Mouse (Mus musculus): Measurements from ENCODE around the gene Sox5.

Gene Sox5

DNA sequence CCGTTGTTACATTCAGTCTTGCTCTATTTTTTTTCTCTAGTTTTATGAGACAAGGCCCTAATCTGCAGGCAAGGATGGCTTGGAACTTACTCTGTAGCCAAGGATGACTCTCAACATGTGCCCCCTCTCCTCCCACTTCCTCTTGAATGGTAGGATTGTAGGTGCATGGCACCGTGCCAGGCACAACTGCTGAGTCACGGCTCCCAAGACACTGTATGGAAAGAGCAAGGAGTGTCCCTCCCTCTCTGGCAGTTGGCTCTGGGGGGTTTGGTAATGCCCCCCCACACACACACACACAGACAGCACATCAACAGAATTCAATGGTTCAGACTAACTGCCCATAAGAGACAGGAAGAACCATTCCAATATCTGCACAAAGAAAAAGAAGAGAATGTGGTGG is 693.5 kb downstream of the Sox5 start:
- 48% methylated on average over 3 of the region's 3 CpGs for WGBS

DNA sequence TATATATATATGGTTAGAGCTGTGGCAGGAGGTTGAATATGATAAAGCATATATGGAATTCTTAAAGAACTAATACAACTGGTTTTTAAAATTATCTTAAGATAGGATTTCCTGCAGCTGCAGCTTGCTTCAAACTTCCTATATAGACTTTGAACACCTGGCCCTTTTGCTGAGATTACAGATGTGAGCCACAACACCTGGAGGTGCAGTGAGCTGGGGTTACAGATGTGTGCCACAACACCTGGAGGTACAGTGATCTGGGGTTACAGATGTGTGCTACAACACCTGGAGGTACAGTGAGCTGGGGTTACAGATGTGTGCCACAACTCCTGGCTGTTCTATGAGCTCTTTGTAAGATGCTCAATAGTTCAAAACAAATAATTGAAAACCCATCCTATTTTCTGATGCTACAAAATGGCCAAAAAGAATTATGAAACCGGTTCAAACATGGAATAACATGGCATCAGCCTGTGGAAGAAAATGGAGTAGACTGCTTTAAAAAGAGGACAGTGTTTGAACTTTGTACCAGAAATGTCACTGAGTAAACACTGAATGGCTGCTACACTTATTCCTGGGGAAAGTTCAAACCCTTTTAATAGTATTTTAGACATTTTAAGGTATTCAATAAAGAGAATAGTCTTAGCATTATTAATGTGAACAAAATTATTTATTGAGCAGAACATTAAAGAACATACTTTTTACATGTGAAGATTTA is 695.5 kb downstream of the Sox5 start:
- WGBS: 79% methylated on average over 1 of the region's 1 CpGs

DNA sequence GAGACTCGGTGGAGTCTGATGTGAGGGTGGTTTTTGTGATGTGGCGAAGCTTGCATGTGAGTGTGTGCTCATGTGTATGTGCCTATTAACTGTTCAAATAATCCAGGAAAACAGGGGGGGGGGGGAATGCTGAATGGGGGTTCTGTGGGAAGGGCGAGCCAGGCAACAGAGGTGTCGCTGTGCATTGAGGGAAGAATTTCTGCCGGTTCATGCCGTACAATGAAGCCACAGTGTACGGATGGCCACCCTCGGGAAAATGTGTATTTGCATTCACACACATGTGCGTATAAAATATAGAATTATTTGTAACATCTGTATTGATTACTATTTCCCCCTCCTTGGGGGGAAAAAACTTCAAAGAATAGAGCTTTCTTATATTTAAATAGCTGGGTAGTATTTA is 699.5 kb downstream of the Sox5 start:
- WGBS: 81% methylated on average over 9 of the region's 9 CpGs

DNA sequence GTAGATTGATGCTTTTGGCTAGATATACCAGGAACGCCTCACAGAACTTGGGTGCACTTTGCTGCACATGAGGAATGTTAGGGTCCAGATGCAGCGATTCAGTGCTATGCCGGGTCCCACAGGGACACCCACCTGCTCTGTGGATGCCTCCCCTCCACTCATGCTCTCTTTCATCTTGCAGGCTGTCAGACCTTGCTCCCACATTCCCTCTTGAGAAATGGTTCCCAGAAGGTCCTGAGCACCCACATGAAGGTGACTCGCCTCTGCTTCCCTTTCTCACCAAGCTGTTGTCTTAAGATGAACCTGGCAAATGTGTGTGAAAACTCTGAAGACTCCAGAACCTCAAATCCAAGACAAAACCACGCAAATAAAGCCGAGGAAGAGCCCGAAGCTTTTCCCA is 704.0 kb downstream of the Sox5 start:
- WGBS: 72% methylated on average over 7 of the region's 7 CpGs

- WGBS: 61% methylated on average over 4 of the region's 4 CpGs
These were observed 705.4 kb downstream of the Sox5 start for GRCm38 (mm10) chr6:144076376-144076775.

DNA sequence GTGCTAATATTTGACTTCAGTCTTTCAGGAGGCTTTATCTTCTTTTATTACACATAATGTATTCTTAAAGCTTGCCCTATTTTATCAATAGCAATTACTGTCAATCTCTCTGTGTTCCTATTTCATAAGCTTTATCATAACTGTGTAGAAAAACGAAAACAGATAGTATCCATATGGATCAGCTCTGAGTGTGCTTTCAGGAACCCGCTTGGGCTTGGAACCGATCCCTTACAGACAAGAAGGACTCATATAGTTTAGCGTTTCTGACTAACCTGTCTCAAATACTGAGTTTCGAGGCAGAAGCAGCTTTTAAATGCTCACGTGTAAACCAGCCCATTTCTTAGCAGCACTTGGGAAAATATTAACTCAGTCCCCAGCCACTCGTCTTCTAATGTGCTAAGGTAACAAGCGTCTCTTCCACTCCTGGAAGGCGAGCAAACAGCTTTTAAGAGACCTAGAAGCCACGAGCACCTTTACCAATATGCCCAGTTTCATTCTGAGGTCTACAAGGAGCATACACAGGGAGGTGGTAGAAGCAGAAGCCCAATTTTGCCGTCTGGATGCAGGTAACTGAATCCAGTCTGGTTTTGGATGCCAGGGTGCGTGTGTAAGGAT is 706.3 kb downstream of the Sox5 start:
- 65% methylated on average over 12 of the region's 12 CpGs for WGBS

- 23% methylated on average over 9 of the region's 9 CpGs for WGBS
These were observed 707.0 kb downstream of the Sox5 start for GRCm38 (mm10) chr6:144074826-144075225.

DNA sequence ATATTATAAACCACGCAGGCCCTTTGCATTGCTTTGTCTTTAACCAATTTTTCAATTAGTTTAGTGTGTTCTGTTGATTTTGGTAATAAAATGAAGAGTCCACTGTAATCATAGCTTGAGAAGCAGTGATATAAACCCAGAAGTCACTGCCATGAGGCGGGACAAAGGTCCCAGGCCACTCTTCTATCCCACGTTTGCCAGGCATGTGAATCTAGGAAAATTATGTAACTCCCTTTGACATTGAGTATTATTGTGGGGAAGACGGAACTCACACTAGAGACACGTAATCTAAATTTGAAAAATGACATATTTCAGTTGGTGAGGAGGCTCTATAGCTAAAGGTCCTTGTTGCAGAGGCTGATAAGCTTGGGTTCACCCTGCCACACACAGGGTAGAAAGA is 711.3 kb downstream of the Sox5 start:
- WGBS: 84% methylated on average over 5 of the region's 5 CpGs

DNA sequence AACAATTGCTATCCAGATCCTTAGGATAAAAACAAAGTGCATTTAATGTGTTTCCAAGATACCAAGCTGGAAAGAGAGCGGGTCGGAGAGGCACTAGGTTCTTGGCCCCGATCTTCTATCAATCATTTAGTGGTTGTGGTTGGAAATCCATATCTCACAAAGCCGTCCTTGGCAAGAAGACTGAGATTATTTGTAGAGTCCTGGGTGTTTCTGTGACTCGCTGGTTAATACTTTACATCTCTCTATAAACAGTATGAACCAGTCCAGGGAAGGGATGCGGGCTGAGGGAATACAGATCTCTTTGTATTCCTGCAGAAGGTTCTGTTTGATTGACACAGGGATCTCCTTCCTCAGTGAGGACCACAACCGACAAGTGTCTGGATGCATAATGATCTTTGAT is 714.3 kb downstream of the Sox5 start:
- 86% methylated on average over 7 of the region's 7 CpGs for WGBS

GRCm38 (mm10) chr6:144062428-144062827 is 719.3 kb downstream of the Sox5 start:
- 91% methylated on average over 8 of the region's 8 CpGs for WGBS

GRCm38 (mm10) chr6:144061814-144062213 is 720.0 kb downstream of the Sox5 start:
- 75% methylated on average over 8 of the region's 8 CpGs for whole genome bisulfite sequencing

GRCm38 (mm10) chr6:144057098-144057632 is 724.6 kb downstream of the Sox5 start:
- 62% methylated on average over 14 of the region's 14 CpGs for WGBS

DNA sequence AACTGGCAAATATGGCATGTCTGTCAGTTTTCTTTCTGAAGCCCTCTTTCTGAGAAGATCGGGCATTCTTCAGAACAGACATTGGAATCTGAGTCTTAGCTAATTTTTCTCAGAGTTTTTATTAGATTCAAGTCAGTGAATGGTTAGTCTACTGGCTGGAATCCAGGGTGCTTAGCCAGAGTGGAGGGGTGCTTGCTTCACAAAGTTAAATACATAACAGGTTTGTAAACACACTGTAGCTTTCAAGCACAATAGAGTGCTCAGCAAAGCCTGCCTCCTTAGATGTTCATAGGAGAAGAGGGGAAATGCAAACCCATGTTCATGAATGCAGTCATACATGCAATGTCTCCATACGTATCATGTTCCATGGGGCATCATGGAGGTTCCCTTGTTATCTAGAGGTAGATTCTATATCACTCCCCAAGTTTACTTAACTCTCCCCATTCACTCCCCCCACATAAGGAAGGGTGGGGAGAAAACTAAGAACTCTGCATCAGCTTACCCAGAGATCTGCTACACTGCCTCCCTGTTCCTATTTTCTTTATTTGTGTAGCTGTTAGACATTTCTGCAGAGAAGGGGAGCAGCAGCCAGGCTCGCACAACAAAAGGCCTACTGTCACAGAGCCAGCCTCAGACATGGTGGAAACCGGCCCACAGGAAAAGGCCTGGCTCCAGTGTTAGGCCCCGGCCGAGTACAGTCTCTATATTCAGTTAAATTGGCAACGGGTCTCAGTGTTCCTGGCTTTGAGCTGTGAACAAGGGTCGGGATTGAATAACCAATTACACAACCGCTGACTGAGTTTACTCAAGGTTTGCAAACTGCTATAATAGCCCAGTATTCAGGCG is 725.3 kb downstream of the Sox5 start:
- 46% methylated on average over 10 of the region's 10 CpGs for WGBS

DNA sequence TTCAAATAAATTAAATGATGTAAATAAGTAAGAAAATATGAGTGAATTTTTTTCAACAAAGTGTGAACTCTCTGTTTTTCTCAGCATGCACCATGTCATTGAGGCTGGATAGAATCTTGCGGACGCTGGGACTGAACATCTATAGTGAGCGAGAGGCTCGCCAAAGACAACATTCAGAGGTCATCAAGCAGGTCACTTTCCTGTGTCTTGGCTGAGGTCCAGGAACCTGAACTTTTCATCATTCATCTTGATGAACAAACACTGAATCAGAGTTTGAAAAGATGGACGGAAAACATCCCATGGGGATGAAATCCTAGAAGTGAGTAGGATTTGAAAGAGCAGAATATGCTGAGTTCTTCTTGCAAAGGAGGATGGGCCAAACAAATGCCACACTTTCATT is 729.3 kb downstream of the Sox5 start:
- 81% methylated on average over 5 of the region's 5 CpGs for WGBS

- WGBS: 98% methylated on average over 5 of the region's 5 CpGs
These were observed 730.5 kb downstream of the Sox5 start for GRCm38 (mm10) chr6:144051316-144051715.

DNA sequence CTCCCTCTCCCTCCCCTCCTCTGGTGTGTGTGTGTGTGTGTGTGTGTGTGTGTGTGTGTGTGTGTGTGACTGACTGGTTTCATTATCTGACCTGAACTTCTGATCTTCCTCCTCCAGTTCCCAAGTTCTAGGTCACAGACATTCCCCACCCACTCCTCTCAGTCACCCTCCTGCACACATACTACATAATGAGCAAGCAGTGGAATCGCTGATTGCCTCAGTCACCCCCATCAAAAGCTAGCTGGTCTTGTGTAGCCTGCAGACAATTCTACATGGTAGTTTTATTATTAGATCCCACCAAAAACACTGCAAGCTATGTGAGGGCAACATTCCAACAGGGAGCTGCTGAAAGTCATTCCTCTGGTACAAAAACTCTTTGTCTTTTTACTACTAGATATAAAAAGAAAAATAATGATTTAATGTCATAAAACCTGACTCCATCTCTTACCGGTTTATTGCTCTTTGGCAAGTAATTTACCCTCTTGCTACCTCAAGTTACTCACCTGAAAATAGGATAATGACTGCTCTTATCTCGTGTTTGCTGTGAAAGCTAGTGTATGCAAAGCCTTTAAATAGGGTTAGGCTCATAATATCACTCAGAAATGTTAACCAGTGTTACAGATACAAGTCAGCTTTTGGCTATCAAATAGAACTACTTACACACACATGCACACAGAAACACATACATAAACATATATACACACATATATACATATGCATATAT is 733.4 kb downstream of the Sox5 start:
- WGBS: 48% methylated on average over 3 of the region's 3 CpGs

- whole genome bisulfite sequencing: 28% methylated on average over 9 of the region's 9 CpGs
These were observed 736.3 kb downstream of the Sox5 start for GRCm38 (mm10) chr6:144045503-144045902.

DNA sequence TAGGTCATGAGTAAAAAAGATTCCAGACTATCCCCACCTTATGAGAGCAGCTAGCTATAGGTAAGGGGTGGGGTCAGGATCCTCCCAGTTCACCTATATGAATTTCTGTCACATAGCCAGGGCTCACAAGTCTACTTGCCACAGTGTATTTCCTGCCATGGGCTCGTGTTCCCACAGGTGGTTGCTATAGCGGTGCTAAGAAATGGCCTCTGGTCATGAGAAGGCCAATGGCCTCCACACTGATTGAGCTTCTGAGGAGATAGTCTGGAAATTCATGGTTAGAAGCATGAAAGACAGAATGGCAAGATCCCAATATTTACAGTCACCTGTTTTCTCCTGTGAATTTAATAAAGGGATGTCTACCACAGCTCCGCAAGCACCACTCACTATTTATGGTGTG is 737.4 kb downstream of the Sox5 start:
- WGBS: 91% methylated on average over 3 of the region's 3 CpGs

DNA sequence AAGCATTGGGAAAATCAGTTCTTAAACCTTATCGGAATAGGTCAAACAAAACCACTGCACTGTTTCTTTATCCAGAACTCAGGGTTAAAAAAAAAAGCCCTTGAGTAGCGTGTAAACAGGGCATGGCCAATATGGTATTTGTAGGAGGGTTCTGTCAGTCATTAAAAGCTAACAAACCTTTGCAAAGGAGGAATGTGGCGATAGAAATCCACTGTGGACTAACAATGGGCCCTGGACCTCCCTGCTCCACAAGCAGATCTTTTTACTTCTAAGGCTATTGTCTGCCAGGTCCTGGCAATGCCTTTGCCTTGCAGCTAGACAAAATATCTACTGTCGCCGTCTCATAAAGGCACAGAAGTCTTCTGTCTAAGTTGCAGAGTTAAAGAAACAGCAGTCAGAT is 738.8 kb downstream of the Sox5 start:
- WGBS: 54% methylated on average over 5 of the region's 5 CpGs

DNA sequence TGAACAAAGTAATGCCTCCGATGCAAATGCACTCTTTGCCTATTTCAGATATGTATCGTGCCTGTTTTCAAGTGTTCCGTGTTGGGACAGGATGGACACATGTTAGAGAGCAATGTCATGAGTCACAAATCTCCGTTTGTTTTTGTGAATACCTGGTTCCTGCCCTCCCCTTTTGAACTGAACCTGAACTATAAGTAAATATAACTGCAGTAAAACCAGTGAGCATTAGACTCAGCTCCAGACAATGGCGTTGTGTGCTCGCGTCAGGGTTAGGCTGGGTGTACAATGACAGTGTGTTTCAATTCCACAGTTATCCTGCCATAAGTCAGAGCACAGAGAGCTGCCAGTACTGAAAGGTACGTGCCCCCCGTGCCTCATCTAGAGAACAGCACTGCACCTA is 739.8 kb downstream of the Sox5 start:
- whole genome bisulfite sequencing: 78% methylated on average over 9 of the region's 9 CpGs

GRCm38 (mm10) chr6:144041188-144041587 is 740.6 kb downstream of the Sox5 start:
- 79% methylated on average over 5 of the region's 5 CpGs for WGBS

DNA sequence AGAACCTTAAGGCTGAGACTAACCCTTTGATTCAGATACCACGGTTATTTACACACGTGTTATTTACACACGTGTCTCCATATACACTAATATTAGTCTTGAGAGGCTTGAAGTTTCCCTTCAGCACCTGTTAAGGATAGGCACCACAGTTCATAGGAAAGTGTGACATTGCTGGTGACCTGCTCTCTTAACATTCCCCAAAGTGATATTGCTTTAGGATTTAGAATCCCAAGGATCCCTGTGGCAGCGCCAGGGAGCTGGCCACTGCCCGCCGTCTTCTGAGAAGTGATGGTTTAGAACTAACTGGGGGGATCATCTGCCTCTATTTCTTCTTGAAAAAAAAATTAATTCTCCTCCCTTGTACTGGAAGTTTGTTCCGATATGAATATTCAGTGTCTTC is 741.4 kb downstream of the Sox5 start:
- 90% methylated on average over 7 of the region's 7 CpGs for WGBS

All from cerebral cortex, adult 2 months (tissue).